Mouse (Mus musculus) kidney, embryonic 14.5 days (tissue): ENCODE data around the gene Zfp385c. TPM values are rescaled to one million over a fixed set of nuclear protein-coding genes. Genes with fewer than 3 reads are reported as not detected.
A peak's percentile ranks its signal among the peaks of the same experiment; 100 is the strongest.
"Not testable (repeated sequence)": the region's sequence is repeated elsewhere in the genome, so short reads cannot be mapped to it uniquely, and the experiment has no call there.

Source experiments
- ATAC-seq: fragments of 200-750 bp; cut with Nextera tagmentation; 2 replicates; pipeline ENCODE4 v1.8.0; 2017; ENCODE audit warnings: moderate number of reproducible peaks, mild to moderate bottlenecking, moderate TSS enrichment, moderate library complexity; ENCODE audit not compliant: low FRiP score, low TSS enrichment
- H3K27ac ChIP-seq: fragments of 300-500 bp; sonication (generic); 2 replicates; pipeline ENCODE4 v1.5.1; 2014; ENCODE audit warnings: low read depth, mild to moderate bottlenecking, low read length, moderate library complexity, mixed read lengths
- H3K27me3 ChIP-seq: fragments of 300-500 bp; sonication (generic); 2 replicates; pipeline ENCODE4 v1.6.1; 2014; ENCODE audit warnings: mild to moderate bottlenecking, low read length; ENCODE audit not compliant: control insufficient read depth, insufficient read depth
- H3K36me3 ChIP-seq: fragments of 300-500 bp; sonication (generic); 2 replicates; pipeline ENCODE4 v1.6.1; 2014; ENCODE audit warnings: low read length, mixed read lengths; ENCODE audit not compliant: control insufficient read depth, insufficient read depth
- H3K4me1 ChIP-seq: fragments of 300-500 bp; sonication (generic); 2 replicates; pipeline ENCODE4 v1.6.1; 2014; ENCODE audit warnings: low read length, mixed read lengths; ENCODE audit not compliant: control insufficient read depth, insufficient read depth
- H3K4me2 ChIP-seq: fragments of 300-500 bp; sonication (generic); replicated peaks from 2 replicates; pipeline ENCODE4 v1.6.1; 2014; ENCODE audit warnings: low read depth, mild to moderate bottlenecking, low read length
- H3K4me3 ChIP-seq: fragments of 300-500 bp; sonication (generic); 2 replicates; pipeline ENCODE4 v1.5.1; 2014; ENCODE audit warnings: mild to moderate bottlenecking, low read length
- H3K9ac ChIP-seq: fragments of 300-500 bp; sonication (generic); 2 replicates; pipeline ENCODE4 v1.6.1; 2014; ENCODE audit warnings: low read depth, mild to moderate bottlenecking, low read length, moderate library complexity
- H3K9me3 ChIP-seq: fragments of 300-500 bp; sonication (generic); 2 replicates; pipeline ENCODE4 v1.6.1; 2016; ENCODE audit warnings: low read length; ENCODE audit not compliant: control insufficient read depth
- WGBS: fragments of 180-500 bp; shearing (Covaris S2); extraction: QIAGEN DNeasy Blood & Tissue Kit; methylation state at CpG from one replicate; pipeline ENCODE4 v1.1.7; 2014; 5-methylcytosine and 5-hydroxymethylcytosine counted together
- polyA plus RNA-seq: library from polyadenylated mRNA; unstranded; fragments of >200 nt; fragmentation: Nextera tagmentation; extraction: Ambion mirVana; gene quantifications from 2 replicates; pipeline ENCODE4 v1.2.1, GENCODE M21; 2014

Zfp385c gene
- polyA plus RNA-seq, 1 experiment from 2014 or later = 0.50 TPM

DNA sequence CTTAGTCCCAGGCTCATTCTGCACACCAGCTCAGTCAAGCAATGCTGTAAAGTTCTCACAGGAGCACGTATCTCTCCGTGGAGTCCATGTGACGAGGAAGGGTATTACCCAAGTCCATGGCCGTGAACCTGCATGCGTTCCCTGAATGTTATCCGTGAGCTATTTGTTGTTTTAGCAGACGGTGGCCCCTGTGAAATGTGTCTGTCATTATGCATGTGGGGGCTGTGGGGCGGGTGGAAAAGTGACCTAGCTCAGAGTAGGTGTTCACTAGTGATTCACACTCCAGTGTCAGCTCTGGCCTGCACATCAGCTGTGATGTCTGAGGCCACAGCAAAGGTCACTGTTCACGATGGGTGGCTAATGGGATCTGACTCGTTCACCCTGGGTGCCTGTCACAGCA, 32.4 kb downstream of the Zfp385c start:
- Histone ChIP-seq H3K9ac (no peak overlapping the region), H3K27me3 (no peaks in the 10 kb centered on the region), H3K4me1 (no peaks in the 10 kb centered on the region), H3K36me3 (no peaks in the 10 kb centered on the region), H3K4me3 (no peak overlapping the region), H3K4me2 (no peak overlapping the region), H3K27ac (no peak overlapping the region), H3K9me3 (no peaks in the 10 kb centered on the region)
- no peak for ATAC-seq
- 38% methylated on average over 10 of the region's 10 CpGs for WGBS

GRCm38 (mm10) chr11:100656458-100656857, 35.8 kb downstream of the Zfp385c start:
- H3K4me3 ChIP-seq = no peak overlapping the region
- H3K27me3 ChIP-seq = no peaks in the 10 kb centered on the region
- H3K27ac ChIP-seq = no peak overlapping the region
- no peak; the same call in 1 of the 2 replicates for ATAC-seq
- H3K9me3 ChIP-seq = no peaks in the 10 kb centered on the region
- H3K36me3 ChIP-seq = no peaks in the 10 kb centered on the region
- H3K9ac ChIP-seq = no peak overlapping the region
- H3K4me1 ChIP-seq = no peaks in the 10 kb centered on the region
- peak overlapping the region; percentile 0; the same call in 1 of the 2 replicates for H3K4me2 ChIP-seq
- 5% methylated on average over 6 of the region's 6 CpGs for WGBS

- not testable (repeated sequence) for ATAC-seq
- 57% methylated on average over 2 of the region's 3 CpGs for WGBS
Observed at GRCm38 (mm10) chr11:100655589-100655988, 36.7 kb downstream of the Zfp385c start.

GRCm38 (mm10) chr11:100651748-100652147, 40.5 kb downstream of the Zfp385c start:
- H3K36me3 ChIP-seq = no peaks in the 10 kb centered on the region
- H3K4me1 ChIP-seq = no peaks in the 10 kb centered on the region
- peak; percentile 53; the same call in 1 of the 2 replicates for ATAC-seq
- WGBS = 19% methylated on average over 3 of the region's 3 CpGs
- no peak overlapping the region for H3K4me3 ChIP-seq
- H3K9ac ChIP-seq = no peak overlapping the region
- H3K27me3 ChIP-seq = peaks cover 16% of the 10 kb centered on the region
- no peaks in the 10 kb centered on the region for H3K9me3 ChIP-seq
- H3K27ac ChIP-seq = no peak overlapping the region
- H3K4me2 ChIP-seq = no peak overlapping the region

More at GRCm38 (mm10) chr11:100655589-100655988, 36.7 kb downstream of the Zfp385c start:
- not testable (repeated sequence) for H3K4me3 ChIP-seq, H3K4me1 ChIP-seq, H3K27me3 ChIP-seq, H3K9me3 ChIP-seq, H3K4me2 ChIP-seq, H3K36me3 ChIP-seq, H3K27ac ChIP-seq, H3K9ac ChIP-seq

GRCm38 (mm10) chr11:100651205-100651604, 41.0 kb downstream of the Zfp385c start:
- Histone ChIP-seq H3K36me3 (no peaks in the 10 kb centered on the region), H3K27me3 (peaks cover 16% of the 10 kb centered on the region), H3K4me3 (no peak overlapping the region), H3K27ac (no peak overlapping the region), H3K4me1 (no peaks in the 10 kb centered on the region), H3K9me3 (no peaks in the 10 kb centered on the region), H3K9ac (no peak overlapping the region), H3K4me2 (no peak overlapping the region)
- ATAC-seq = no peak
- whole genome bisulfite sequencing = 18% methylated on average over 8 of the region's 8 CpGs

DNA sequence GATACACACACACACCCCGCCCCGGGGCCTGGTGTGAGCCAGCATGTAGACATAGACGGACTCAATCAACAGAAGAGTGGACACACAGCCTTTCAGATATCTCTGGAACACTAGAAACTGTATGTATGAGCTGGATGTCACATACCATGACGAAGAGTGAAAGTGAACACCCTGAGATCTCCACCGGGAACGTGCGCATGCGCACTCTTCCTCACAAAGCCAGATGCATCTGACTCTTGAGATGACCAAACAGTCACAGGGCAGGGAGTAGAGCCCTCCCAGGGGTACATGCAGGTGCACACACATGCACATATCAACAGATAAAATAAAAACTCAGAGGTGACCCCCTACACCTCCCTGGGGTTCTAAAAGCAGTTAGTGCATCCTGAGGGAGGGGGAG, 43.9 kb downstream of the Zfp385c start:
- 84% methylated on average over 8 of the region's 8 CpGs for WGBS
- Histone ChIP-seq H3K9ac (no peak overlapping the region), H3K4me2 (no peak overlapping the region), H3K27me3 (peaks cover 16% of the 10 kb centered on the region), H3K4me1 (no peaks in the 10 kb centered on the region), H3K27ac (no peak overlapping the region), H3K36me3 (no peaks in the 10 kb centered on the region), H3K4me3 (no peak overlapping the region), H3K9me3 (no peaks in the 10 kb centered on the region)
- ATAC-seq = no peak

DNA sequence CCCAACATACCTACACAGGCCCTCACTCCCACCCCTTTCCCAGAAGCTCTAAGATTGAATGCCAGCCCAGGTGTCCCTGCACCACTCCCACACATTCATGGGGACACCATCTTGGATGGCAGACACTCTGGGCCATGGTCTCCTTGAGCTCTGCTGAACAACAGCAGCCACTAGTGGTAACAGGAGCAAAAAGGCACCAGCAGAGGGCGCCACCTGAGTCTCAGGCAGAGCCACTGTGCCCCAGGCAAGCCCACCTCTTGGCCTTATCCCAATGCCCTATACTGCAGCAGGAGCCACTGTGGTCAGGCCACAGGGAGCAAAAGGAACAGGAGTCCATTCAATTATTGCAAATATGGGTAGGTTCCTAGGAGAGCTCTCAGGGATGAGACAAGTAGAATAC, 46.0 kb downstream of the Zfp385c start:
- Histone ChIP-seq H3K9ac (no peak overlapping the region), H3K27me3 (peaks cover 15% of the 10 kb centered on the region), H3K9me3 (no peaks in the 10 kb centered on the region), H3K27ac (no peak overlapping the region), H3K4me2 (no peak overlapping the region), H3K36me3 (no peaks in the 10 kb centered on the region), H3K4me1 (no peaks in the 10 kb centered on the region), H3K4me3 (no peak overlapping the region)
- no peak for ATAC-seq
- WGBS = 8% methylated on average over 1 of the region's 1 CpGs

GRCm38 (mm10) chr11:100643612-100644575, 48.4 kb downstream of the Zfp385c start:
- 70% methylated on average over 15 of the region's 15 CpGs for WGBS

More at GRCm38 (mm10) chr11:100643612-100644575, 48.4 kb downstream of the Zfp385c start:
- no peak for ATAC-seq
- Histone ChIP-seq H3K27me3 (peaks cover 6% of the 10 kb centered on the region), H3K9ac (no peak overlapping the region), H3K4me3 (no peak overlapping the region), H3K36me3 (no peaks in the 10 kb centered on the region), H3K9me3 (no peaks in the 10 kb centered on the region), H3K27ac (no peak overlapping the region), H3K4me2 (no peak overlapping the region), H3K4me1 (no peaks in the 10 kb centered on the region)
